Mouse (Mus musculus) heart, adult 2 months (tissue): Measurements from ENCODE around the gene Errfi1. TPM values are rescaled to one million over a fixed set of nuclear protein-coding genes. Genes with fewer than 3 reads are reported as not detected.

Experiments
- DNase-seq, 2 experiments: peaks; one replicate each; pipeline ENCODE4 v3.0.0; 2021
- H3K27ac ChIP-seq: fragments of 200-600 bp; 2 replicates; pipeline ENCODE4 v1.8.1; 2022
- H3K27me3 ChIP-seq: fragments of 200-500 bp; 2 replicates; pipeline ENCODE4 v1.6.1; 2012; ENCODE audit warnings: mild to moderate bottlenecking, low read length, inconsistent platforms, mixed read lengths; ENCODE audit not compliant: control insufficient read depth, insufficient read depth
- H3K36me3 ChIP-seq: fragments of 200-500 bp; 2 replicates; pipeline ENCODE4 v1.6.1; 2012; ENCODE audit warnings: low read length, inconsistent platforms; ENCODE audit not compliant: control insufficient read depth, insufficient read depth
- H3K4me1 ChIP-seq: fragments of 200-500 bp; 2 replicates; pipeline ENCODE4 v1.6.1; 2011; ENCODE audit warnings: low read length; ENCODE audit not compliant: control insufficient read depth, insufficient read depth
- H3K4me3 ChIP-seq: fragments of 200-600 bp; 2 replicates; pipeline ENCODE4 v1.8.1; 2022
- H3K79me2 ChIP-seq: fragments of 200-500 bp; replicated peaks from 2 replicates; pipeline ENCODE4 v1.6.1; 2012; ENCODE audit warnings: mild to moderate bottlenecking, inconsistent platforms, low read length, moderate library complexity, mixed read lengths; ENCODE audit not compliant: control insufficient read depth, insufficient read depth
- H3K9ac ChIP-seq: fragments of 200-500 bp; 2 replicates; pipeline ENCODE4 v1.6.1; 2012; ENCODE audit warnings: low read depth, mild to moderate bottlenecking, control low read depth, inconsistent platforms, low read length, mixed read lengths
- CTCF ChIP-seq: fragments of 200-600 bp; IDR thresholded peaks from 2 replicates; pipeline ENCODE4 v1.8.1; 2022; ENCODE audit warnings: antibody characterized with exemption, mild to moderate bottlenecking, moderate library complexity
- EP300 ChIP-seq: fragments of 200-500 bp; IDR thresholded peaks from 2 replicates; pipeline ENCODE4 v1.6.1; 2011; ENCODE audit warnings: low read depth, low read length, control low read depth; ENCODE audit not compliant: insufficient read depth
- POLR2A ChIP-seq: fragments of 200-500 bp; IDR thresholded peaks from 2 replicates; pipeline ENCODE4 v1.6.1; 2011; ENCODE audit warnings: mild to moderate bottlenecking, low read depth, low read length, control low read depth; ENCODE audit not compliant: insufficient read depth
- WGBS: fragments of 180-500 bp; shearing (Covaris S2); methylation state at CpG from one replicate; pipeline ENCODE4 v1.1.7; 2018; 5-methylcytosine and 5-hydroxymethylcytosine counted together
- intact Hi-C: fragments of 180-260 bp; cut with DNase I; formaldehyde crosslinking; loops from one replicate; pipeline ENCODE4 v1.15.1; 2025
- polyA plus RNA-seq: library from polyadenylated mRNA; depleted of rRNA; stranded (reverse); fragments of >200 nt; gene quantifications from 2 replicates; pipeline ENCODE4 v1.2.3, GENCODE M21; 2012
- total RNA-seq, 2 experiments: library from RNA; stranded (reverse); gene quantifications; 2 replicates each; pipeline ENCODE4 v1.2.3; 2021

The Errfi1 gene
- total and polyA plus RNA-seq, 3 experiments, result 21.3 to 44.1 (median 22.1) TPM

DNA sequence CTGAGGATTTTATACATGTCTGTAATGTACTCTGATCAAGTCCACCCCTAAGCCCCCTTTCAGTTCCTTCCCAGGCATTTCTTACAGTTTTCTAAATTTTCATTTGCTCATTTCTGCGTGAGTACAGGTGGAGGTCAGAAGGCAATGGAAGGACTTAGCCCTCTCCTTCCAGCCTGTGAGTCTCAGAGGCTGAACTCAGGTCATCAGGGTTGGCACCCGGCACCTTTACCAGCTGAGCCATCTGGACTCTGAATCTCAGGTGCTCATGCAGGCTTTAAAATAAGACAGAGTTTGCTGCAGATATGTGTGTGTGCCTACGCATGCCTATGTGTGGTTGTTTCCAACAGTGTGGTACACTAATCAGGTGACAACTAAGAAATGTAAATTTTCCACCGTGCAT lies 2.8 kb upstream of the Errfi1 start:
- no peak for DNase-seq
- Histone ChIP-seq H3K27me3 (no peaks in the 10 kb centered on the region), H3K79me2 (peaks cover 2% of the 10 kb centered on the region; the same call in 1 of the 2 replicates), H3K27ac (no peak overlapping the region; the same call in 1 of the 2 replicates), H3K4me1 (peaks cover 5% of the 10 kb centered on the region), H3K36me3 (no peaks in the 10 kb centered on the region), H3K4me3 (no peak overlapping the region), H3K9ac (no peak overlapping the region)
- TF ChIP-seq POLR2A, result no peak
- no peak for TF ChIP-seq EP300
- no peak for TF ChIP-seq CTCF
- intact Hi-C loops, result loop anchor here (1.0 to 5.0 kb wide), 3 partner anchors 44 to 195 kb away; no protein-coding TSS in a partner anchor
- 85% methylated on average over 4 of the region's 4 CpGs for WGBS

DNA sequence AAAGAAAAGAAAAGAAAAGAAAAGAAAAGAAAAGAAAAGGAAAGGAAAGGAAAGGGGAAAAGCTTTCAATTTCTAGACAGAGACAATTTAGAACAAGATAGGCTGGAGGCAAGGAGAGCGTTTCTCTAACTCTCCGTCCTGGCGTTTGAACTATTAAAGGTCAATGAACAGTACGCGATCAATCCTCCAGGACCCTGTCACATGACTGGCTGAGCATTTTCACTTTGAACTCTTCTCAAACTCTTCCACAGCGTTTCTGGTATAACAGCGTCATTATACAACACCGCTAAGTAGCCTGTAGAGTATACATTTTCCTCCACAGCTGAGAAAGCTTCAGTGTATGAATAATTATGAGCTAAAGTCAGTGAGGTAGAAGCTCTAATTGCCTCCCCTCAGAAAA lies 1.7 kb upstream of the Errfi1 start:
- Histone ChIP-seq H3K9ac (no peak overlapping the region), H3K27ac (peak overlapping the region; percentile 67), H3K4me3 (no peak overlapping the region), H3K27me3 (no peaks in the 10 kb centered on the region), H3K36me3 (no peaks in the 10 kb centered on the region; the same call in 1 of the 2 replicates), H3K79me2 (peaks cover 4% of the 10 kb centered on the region; the same call in 1 of the 2 replicates), H3K4me1 (peaks cover 6% of the 10 kb centered on the region)
- no peak for DNase-seq
- intact Hi-C loops, result loop anchor here (2.0 to 5.0 kb wide), 3 partner anchors 45 to 161 kb away; no protein-coding TSS in a partner anchor
- WGBS, result 76% methylated on average over 8 of the region's 8 CpGs
- no peak for TF ChIP-seq POLR2A
- TF ChIP-seq EP300, result no peak
- no peak for TF ChIP-seq CTCF

DNA sequence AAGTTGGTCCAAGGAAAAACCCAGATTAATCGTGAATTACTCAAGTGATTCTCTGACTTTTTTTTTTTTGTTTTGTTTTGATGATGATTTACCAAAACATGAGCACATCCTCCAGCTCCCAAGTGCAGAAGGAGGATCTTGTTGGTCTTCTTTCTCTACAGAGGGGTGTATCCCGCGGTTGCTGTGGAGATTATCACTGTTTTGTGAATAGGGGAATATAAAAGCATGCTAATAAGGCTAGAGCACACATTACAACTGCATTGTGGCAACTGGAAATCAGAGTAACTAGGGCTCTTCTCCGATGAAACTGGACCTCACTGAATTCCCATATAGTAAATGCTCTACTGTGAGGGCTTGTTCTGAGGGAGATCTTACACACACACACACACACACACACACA lies 1.2 kb upstream of the Errfi1 start:
- DNase-seq, result peak in 1 of 2 experiments; percentile 56
- 44% methylated on average over 4 of the region's 4 CpGs for WGBS
- Histone ChIP-seq H3K4me3 (no peak overlapping the region), H3K79me2 (peaks cover 4% of the 10 kb centered on the region; the same call in 1 of the 2 replicates), H3K9ac (no peak overlapping the region), H3K4me1 (peaks cover 6% of the 10 kb centered on the region), H3K27ac (peak overlapping the region; percentile 67), H3K27me3 (no peaks in the 10 kb centered on the region), H3K36me3 (no peaks in the 10 kb centered on the region; the same call in none of the 2 replicates)
- intact Hi-C loops, result loop anchor here (2.0 to 5.0 kb wide), 3 partner anchors 45 to 162 kb away; no protein-coding TSS in a partner anchor
- TF ChIP-seq EP300, result no peak
- TF ChIP-seq POLR2A, result peak; percentile 53; the same call in 1 of the 2 replicates

DNA sequence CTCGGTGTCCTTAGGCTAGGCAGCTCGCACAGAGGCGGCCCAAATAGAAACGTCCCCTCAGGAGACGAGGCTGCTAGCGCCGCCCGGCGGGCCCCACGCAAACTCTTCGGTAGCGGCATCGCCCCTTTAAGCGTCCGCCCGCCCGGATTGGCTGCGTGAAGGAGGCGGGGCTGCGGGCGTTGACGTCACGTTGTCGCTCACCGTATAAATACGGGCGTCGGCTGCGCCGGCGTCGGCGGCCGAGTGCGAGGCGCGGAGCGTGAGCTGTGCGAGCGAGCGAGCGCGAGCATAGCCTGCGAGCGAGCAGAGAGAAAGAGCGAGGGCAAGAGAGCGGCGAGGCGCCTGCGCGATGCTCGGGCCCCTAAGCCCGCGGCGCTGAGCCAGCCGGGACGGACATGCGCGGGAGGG lies 1.1 kb downstream of the Errfi1 start:
- Histone ChIP-seq H3K27me3 (no peaks in the 10 kb centered on the region), H3K27ac (peak overlapping the region; percentile 86), H3K79me2 (peaks cover 4% of the 10 kb centered on the region; the same call in 1 of the 2 replicates), H3K4me1 (peaks cover 8% of the 10 kb centered on the region), H3K36me3 (peaks cover 6% of the 10 kb centered on the region), H3K9ac (peak overlapping the region; percentile 97), H3K4me3 (peak overlapping the region; percentile 82)
- under 1% methylated on average over 58 of the region's 59 CpGs for WGBS
- peak; percentile 95 to 98 for DNase-seq
- TF ChIP-seq CTCF (peak; percentile 82), POLR2A (peak; percentile 99), EP300 (peak; percentile 72; the same call in 1 of the 2 replicates)
- intact Hi-C loops, result loop anchor here (2.0 to 5.0 kb wide), 3 partner anchors 44 to 68 kb away; no protein-coding TSS in a partner anchor

DNA sequence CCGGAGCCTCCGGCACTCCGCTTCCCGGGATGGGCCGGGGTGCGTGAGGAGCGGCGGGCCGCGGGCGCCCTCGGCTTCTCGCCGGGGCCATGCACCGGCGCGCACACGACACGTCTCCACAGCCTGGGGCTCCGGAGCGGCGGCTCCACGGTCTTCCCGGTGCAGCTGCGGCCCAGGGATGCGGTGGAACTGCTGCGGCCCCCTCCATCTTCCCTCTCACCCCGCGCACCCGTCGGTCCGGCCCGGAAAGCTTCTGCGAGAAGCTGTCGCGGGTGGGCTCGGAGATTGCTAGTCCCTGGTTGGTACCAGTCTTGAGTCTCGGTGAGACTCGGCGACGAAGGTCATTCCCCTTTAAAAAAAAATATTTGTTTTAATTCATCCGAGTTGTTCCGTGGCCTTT lies 1.6 kb downstream of the Errfi1 start:
- no peak for DNase-seq
- Histone ChIP-seq H3K27ac (peak overlapping the region; percentile 86), H3K9ac (peak overlapping the region; percentile 97), H3K27me3 (no peaks in the 10 kb centered on the region), H3K36me3 (peaks cover 8% of the 10 kb centered on the region), H3K79me2 (peaks cover 4% of the 10 kb centered on the region; the same call in 1 of the 2 replicates), H3K4me3 (peak overlapping the region; percentile 82), H3K4me1 (peaks cover 8% of the 10 kb centered on the region)
- TF ChIP-seq CTCF (no peak), POLR2A (no peak), EP300 (no peak)
- intact Hi-C loops, result loop anchor here (2.0 kb wide), 1 partner anchor 43 kb away; no protein-coding TSS in a partner anchor
- under 1% methylated on average over 37 of the region's 43 CpGs for WGBS

DNA sequence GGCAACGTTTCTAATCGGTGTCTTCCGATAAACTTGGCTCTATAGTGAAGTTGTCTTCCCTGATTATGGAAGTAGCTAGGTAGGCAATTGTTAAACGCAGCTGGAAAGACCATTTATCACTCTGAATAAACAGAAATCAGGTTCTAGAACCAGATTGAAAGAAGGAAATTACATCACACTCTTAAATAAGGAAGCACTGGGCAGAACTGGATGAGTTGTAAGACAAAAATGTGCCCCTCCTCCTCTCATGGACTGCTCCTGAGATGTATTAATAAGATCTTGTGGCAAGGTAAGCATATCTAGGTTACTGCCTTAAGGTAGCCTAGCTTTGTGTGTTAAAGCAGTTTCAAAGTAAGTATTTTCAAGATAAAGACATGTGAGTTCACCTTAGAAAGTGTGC lies 6.8 kb downstream of the Errfi1 start:
- Histone ChIP-seq H3K9ac (no peak overlapping the region; the same call in 1 of the 2 replicates), H3K27me3 (no peaks in the 10 kb centered on the region), H3K4me1 (peaks cover 9% of the 10 kb centered on the region), H3K36me3 (peaks cover 28% of the 10 kb centered on the region), H3K4me3 (peak overlapping the region; percentile 5), H3K79me2 (peaks cover 2% of the 10 kb centered on the region; the same call in 1 of the 2 replicates), H3K27ac (peak overlapping the region; percentile 63)
- DNase-seq, result no peak
- TF ChIP-seq POLR2A, result no peak
- no peak for TF ChIP-seq CTCF
- TF ChIP-seq EP300, result no peak
- WGBS, result 32% methylated on average over 4 of the region's 4 CpGs
- intact Hi-C loops, result no loop called here
